Mouse (Mus musculus) ES-E14 (cell line): ENCODE results near the gene Slc45a1.

Experiments used
- CHD2 ChIP-seq: IDR thresholded peaks from 2 replicates; pipeline ENCODE4 v1.6.1; 2014; ENCODE audit warnings: mild to moderate bottlenecking, low read depth, low read length, inconsistent platforms
- HCFC1 ChIP-seq: IDR thresholded peaks from 2 replicates; pipeline ENCODE4 v1.6.1; 2012; ENCODE audit warnings: low read length, inconsistent platforms, borderline replicate concordance; ENCODE audit not compliant: insufficient read depth
- MAFK ChIP-seq: IDR thresholded peaks from 2 replicates; pipeline ENCODE4 v1.6.1; 2014; ENCODE audit warnings: mild to moderate bottlenecking, low read depth, low read length, inconsistent platforms; ENCODE audit not compliant: insufficient read depth
- ZC3H11A ChIP-seq: IDR thresholded peaks from 2 replicates; pipeline ENCODE4 v1.6.1; 2012; ENCODE audit warnings: low read depth, mild to moderate bottlenecking, inconsistent platforms, low read length, borderline replicate concordance
- ZNF384 ChIP-seq: IDR thresholded peaks from 2 replicates; pipeline ENCODE4 v1.6.1; 2012; ENCODE audit warnings: low read depth, low read length, inconsistent platforms

- TF ChIP-seq MAFK (no peak), CHD2 (no peak), ZC3H11A (no peak), ZNF384 (no peak), HCFC1 (no peak)
Measured at GRCm38 (mm10) chr4:150664726-150665125, 12.8 kb upstream of the Slc45a1 start.
